Comparison of ENCODE assay signal across 16 mouse cellular contexts in the genomic region with DNA sequence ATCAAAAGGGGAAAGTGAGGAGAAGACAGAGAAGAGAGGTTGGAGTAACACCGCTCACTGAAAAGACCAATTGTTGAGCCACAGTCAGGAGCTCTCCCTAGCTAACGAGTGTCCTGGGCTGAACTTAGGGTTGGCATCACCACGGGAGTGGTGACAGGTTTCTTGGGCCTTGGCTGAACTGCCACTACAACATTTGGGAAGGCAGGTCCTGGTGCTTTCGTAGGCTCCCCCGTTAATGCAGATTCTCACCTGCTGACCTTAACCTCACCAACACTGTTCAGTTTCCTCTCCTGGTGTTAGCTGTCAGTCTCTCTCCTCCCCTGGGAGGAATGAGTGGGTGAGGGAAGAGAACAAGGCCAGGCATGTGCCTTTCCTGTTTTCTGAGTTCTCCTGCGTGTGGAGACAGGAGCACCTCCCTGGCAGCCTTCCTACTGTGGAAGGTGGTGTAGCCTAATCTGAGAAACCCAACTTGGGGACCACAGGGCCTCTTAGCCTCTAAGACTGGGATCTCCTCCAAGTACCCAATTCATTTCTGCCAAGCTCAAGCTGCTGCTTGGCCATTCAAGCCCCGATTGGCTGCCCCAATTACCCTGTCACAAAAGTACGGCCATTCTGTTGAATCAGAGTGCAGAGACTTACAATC.
DNase-seq lines count a peak whose midpoint lies in the region; ATAC-seq and TF ChIP-seq lines count a peak whose summit lies in the region.
"Had no signal": no experiment of that assay in that cellular context is flagged by ENCODE, and none has a peak within 500 bp of the region (broad histone marks: within the 10 kb centered on the region; RNA-seq: fewer than 3 reads in every experiment).

No protein-coding gene starts in this region.

- H3K27me3 ChIP-seq in forebrain, embryonic 16.5 days (replicated peaks; ENCODE audit: control insufficient read depth, insufficient read depth, low read length) = no peaks in the 10 kb centered on the region
- no peaks in the 10 kb centered on the region for H3K27me3 ChIP-seq in stomach, postnatal 0 days (ENCODE audit: control insufficient read depth, insufficient read depth, low read length)
- H3K27me3 ChIP-seq: embryonic facial prominence, embryonic 12.5 days; hindbrain, embryonic 13.5 days; limb, embryonic 13.5 days; Patski had no signal

- peak; percentile 62; the same call in 1 of the 2 replicates for ATAC-seq in forebrain, embryonic 16.5 days
- peak; percentile 21; the same call in 1 of the 2 replicates for ATAC-seq in stomach, postnatal 0 days (ENCODE audit: low FRiP score, low TSS enrichment)
- ATAC-seq: CD4-positive, CD25-positive, alpha-beta regulatory T cell, adult 4 months; Patski had no signal

- TF ChIP-seq CTCF in gastrocnemius, adult 2 months (IDR thresholded peaks at IDR 0.05) = no peak
- no peak for TF ChIP-seq CTCF in stomach, postnatal 0 days (IDR thresholded peaks at IDR 0.05; ENCODE audit: low read depth)

- no peaks in the 10 kb centered on the region for H3K4me1 ChIP-seq in forebrain, embryonic 16.5 days (replicated peaks; ENCODE audit: control insufficient read depth, insufficient read depth, low read length)
- no peaks in the 10 kb centered on the region for H3K4me1 ChIP-seq in stomach, postnatal 0 days (replicated peaks; ENCODE audit: control insufficient read depth, insufficient read depth)
- H3K4me1 ChIP-seq: embryonic facial prominence, embryonic 12.5 days had no signal

- no peak overlapping the region for H3K9ac ChIP-seq in forebrain, embryonic 16.5 days (replicated peaks; ENCODE audit: low read depth, low read length)
- no peak overlapping the region for H3K9ac ChIP-seq in stomach, postnatal 0 days (ENCODE audit: low read length)
- H3K9ac ChIP-seq: embryonic facial prominence, embryonic 12.5 days; hindbrain, embryonic 13.5 days; limb, embryonic 13.5 days; lung, embryonic 14.5 days had no signal

- intact Hi-C loops in gastrocnemius, adult 2 months (cut with DNase I) = no loop called here

- peak; percentile 43 for DNase-seq in gastrocnemius, adult 2 months
- no peak for DNase-seq in gastrocnemius, postnatal 25 days
- DNase-seq in testis, postnatal 10 days (ENCODE audit: low spot score) = peak; percentile 33
- no peak for DNase-seq in testis, postnatal 14 days (ENCODE audit: low spot score)
- DNase-seq in stomach, postnatal 0 days (ENCODE audit: low spot score) = no peak
- no peak for DNase-seq in neural tube, embryonic 10.5 days (ENCODE audit: extremely low spot score, low spot score)
- DNase-seq: adrenal gland, adult 2 months; cerebellum, adult 11 months; lung, embryonic 14.5 days; thymus, adult 2 months had no signal

- WGBS in forebrain, embryonic 16.5 days = 49% methylated on average over 8 of the region's 8 CpGs
- 60% methylated on average over 8 of the region's 8 CpGs for WGBS in stomach, postnatal 0 days

- no peak overlapping the region for H3K4me2 ChIP-seq in forebrain, embryonic 16.5 days (ENCODE audit: low read length)
- H3K4me2 ChIP-seq in stomach, postnatal 0 days (replicated peaks; ENCODE audit: low read depth) = no peak overlapping the region
- H3K4me2 ChIP-seq: embryonic facial prominence, embryonic 12.5 days; hindbrain, embryonic 13.5 days; limb, embryonic 13.5 days; lung, embryonic 14.5 days had no signal

- no peaks in the 10 kb centered on the region for H3K9me3 ChIP-seq in forebrain, embryonic 16.5 days (ENCODE audit: control insufficient read depth, low read length)
- no peaks in the 10 kb centered on the region for H3K9me3 ChIP-seq in stomach, postnatal 0 days (ENCODE audit: control insufficient read depth, low read length)
- H3K9me3 ChIP-seq: embryonic facial prominence, embryonic 12.5 days; hindbrain, embryonic 13.5 days; limb, embryonic 13.5 days had no signal

- H3K36me3 ChIP-seq in forebrain, embryonic 16.5 days (ENCODE audit: control insufficient read depth, insufficient read depth) = peaks cover 4% of the 10 kb centered on the region; the same call in 1 of the 2 replicates
- H3K36me3 ChIP-seq in stomach, postnatal 0 days (ENCODE audit: control insufficient read depth, insufficient read depth, low read length) = no peaks in the 10 kb centered on the region

- 0 out of 2 replicates have a peak overlapping the region, but pooled peaks have one; percentile 0 for H3K27ac ChIP-seq in gastrocnemius, adult 2 months
- no peak overlapping the region for H3K27ac ChIP-seq in forebrain, embryonic 16.5 days (ENCODE audit: low read length)
- peak overlapping the region; percentile 25; the same call in 1 of the 2 replicates for H3K27ac ChIP-seq in stomach, postnatal 0 days (replicated peaks)
- H3K27ac ChIP-seq: embryonic facial prominence, embryonic 12.5 days; hindbrain, embryonic 13.5 days; limb, embryonic 13.5 days had no signal

- no peak overlapping the region for H3K4me3 ChIP-seq in gastrocnemius, adult 2 months
- no peak overlapping the region for H3K4me3 ChIP-seq in forebrain, embryonic 16.5 days (replicated peaks; ENCODE audit: low read length)
- H3K4me3 ChIP-seq in stomach, postnatal 0 days (ENCODE audit: low read depth, low read length) = no peak overlapping the region
- H3K4me3 ChIP-seq: embryonic facial prominence, embryonic 12.5 days; hindbrain, embryonic 13.5 days; limb, embryonic 13.5 days had no signal

- TF ChIP-seq EP300 in stomach, postnatal 0 days (optimal IDR thresholded peaks at IDR 0.05) = no peak

Comparison
In these comparisons a context has a peak if more than half of its experiments do, and no peak if none do; other contexts are left out.
1. DNase-seq: peak in gastrocnemius, adult 2 months (single experiment) and testis, postnatal 10 days (single experiment); none in gastrocnemius, postnatal 25 days (single experiment), testis, postnatal 14 days (single experiment), stomach, postnatal 0 days (single experiment) and neural tube, embryonic 10.5 days (single experiment).